Mouse (Mus musculus) forelimb bud, embryonic 11.5 days (tissue): ENCODE results near the gene Insig1.
A peak's percentile ranks its signal among the peaks of the same experiment; 100 is the strongest.

Source experiments
- DNase-seq: peaks from one replicate; pipeline ENCODE4 v3.0.0-alpha.2; 2012; ENCODE audit warnings: low read depth, low spot score

Insig1 gene

DNA sequence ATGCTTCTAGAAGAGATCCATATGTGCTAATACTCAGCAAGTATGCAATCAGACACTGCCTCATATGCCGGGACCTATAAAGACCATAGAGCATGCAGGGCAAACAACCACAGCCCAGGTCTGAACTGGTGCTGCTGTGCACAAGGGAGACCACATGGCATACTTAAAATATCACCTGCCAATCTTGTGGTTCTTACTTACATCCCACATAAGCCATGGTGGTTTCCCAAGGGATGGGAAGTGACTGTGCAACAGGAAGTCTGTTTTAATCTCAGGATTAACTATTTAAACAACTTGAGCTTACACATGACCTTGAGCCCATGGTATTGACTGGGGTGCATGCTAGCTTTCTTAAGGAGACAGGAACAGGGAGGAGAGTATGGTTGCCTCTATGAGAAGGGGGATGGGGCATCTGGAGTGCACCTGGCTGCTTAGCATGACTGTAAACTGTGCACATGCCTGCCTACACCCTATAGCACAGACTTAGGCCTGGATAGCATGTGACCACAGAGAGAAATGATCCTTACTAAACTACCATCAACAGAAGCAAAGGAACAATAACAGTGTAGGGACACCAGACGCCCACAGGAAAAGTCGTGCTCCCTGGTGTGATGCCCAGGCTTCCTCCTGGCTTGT, 7.1 kb upstream of the Insig1 start:
- no peak for DNase-seq

- DNase-seq: no peak
Observed at GRCm38 (mm10) chr5:28065275-28065674, 5.9 kb upstream of the Insig1 start.

DNA sequence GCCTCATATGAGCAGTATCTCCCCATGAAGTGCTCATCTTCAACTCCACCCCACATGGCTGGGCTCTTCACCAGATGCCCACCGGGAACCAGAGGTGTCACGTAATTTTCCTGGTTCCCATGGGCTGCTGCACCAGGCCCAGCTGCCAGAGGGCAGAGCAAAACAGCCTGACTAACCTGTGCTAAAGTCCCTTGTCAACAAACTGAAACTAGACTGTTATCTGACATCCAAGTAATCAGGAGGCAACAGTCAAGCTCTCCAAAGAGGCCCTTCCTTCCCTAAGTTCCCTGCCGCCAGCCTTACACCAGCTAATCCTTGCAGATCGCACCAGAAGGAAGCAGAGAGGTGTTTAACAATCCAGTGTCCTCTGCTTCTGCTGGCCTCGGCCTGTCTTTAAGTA, 4.9 kb upstream of the Insig1 start:
- DNase-seq: no peak

GRCm38 (mm10) chr5:28070149-28070827, 875 bp upstream of the Insig1 start:
- DNase-seq: no peak

- DNase-seq: peak; percentile 89
Observed at GRCm38 (mm10) chr5:28071456-28072223, 477 bp downstream of the Insig1 start.

- no peak for DNase-seq
Observed at GRCm38 (mm10) chr5:28079431-28079830, 8.3 kb downstream of the Insig1 start.

DNA sequence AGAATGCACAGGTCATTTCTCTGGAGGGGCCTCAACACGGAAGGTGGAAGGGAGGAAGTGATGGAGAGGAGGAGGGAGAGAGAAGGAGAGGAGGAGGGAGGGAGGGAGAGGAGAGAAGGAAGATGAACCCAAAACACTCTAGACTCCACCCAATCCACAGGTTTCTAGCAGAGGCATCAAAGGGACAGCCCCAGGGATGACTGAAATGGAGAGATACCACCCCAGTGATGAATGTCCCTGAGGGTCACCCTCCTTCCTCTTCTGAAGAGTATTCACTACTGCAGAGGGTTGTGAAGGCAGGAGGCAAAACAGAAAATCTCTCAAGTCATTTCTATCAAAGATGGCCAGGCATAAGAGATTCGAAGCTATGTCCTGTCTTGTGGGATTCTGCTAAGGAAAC, 10.0 kb downstream of the Insig1 start:
- no peak for DNase-seq

DNA sequence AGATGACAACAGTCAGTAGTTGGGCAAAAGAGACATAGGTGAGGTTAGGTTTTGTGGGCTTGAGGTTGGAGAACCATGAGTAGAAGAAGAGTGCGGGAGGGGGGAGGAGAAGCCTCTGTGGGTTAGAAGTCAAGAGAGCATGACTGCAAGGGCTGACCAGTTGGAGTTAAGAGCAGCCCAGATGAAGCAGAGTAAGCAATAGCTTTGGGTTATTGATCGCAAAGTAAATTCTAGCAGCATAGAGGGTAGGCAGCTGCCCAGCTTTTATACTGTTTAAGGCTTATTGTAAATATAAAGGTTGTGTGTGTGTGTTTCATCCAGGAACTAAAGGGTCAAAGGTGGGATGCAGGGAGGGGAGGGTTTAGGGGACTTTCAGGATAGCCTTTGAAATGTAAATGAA, 10.7 kb downstream of the Insig1 start:
- no peak for DNase-seq

DNA sequence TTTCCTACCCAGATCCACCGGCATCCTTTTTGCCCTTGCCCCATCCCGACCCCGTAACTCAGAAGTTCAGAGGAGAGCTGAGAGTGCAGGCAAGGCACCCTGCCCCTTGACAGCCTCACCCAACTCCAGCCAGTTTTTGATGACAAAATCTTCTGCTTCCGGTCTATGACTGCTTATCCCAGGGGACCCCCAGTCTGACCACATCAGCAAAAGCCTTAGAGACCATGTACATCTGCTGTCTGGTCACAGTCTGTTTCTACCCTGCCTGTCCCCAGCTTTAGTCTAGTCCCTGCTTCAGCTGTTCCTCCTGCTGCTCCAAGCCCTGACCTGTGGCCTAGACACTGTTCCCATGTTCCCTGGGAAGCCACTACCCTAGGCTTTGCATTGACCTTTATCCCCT, 11.1 kb downstream of the Insig1 start:
- no peak for DNase-seq

DNA sequence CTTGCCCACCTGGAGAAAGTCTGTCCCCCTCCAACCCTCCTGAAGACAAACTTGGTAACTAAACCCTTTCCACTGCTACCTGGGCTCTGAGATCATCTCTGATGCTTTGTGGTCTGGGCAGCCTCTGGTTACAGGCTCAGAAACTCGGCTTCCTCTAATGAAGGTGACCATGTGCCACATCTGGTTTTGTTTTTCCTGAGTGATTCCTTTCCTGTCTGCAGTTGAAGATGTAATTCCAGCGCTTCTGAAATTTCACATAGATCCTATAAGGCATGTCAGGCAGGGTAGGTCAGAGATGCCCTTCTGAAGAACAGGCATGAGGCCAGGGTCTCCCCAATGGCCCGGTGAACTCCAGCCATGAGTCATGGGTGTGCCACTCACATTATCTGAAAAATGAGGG, 11.6 kb downstream of the Insig1 start:
- peak; percentile 38 for DNase-seq

- DNase-seq: no peak
Observed at GRCm38 (mm10) chr5:28084743-28085142, 13.6 kb downstream of the Insig1 start.

- DNase-seq: no peak
Observed at GRCm38 (mm10) chr5:28090547-28090946, 19.4 kb downstream of the Insig1 start.

DNA sequence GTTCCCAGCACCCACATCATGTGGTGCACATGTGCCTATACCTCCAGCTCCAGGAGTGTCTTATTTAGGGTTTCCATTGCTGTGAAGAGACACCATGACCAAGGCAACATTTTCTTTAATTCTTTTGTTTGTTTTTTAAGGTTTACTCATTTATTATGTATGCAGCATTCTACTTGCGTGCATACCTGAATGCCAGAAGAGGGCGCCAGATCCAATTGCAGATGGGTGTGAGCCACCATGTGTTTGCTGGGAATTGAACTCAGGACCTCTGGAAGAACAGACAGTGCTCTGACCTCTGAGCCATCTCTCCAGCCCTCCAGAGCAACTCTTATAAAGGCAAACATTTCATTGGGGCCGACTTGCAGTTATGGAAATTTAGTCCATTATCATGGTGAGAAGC, 21.2 kb downstream of the Insig1 start:
- DNase-seq: no peak

- peak; percentile 69 for DNase-seq
Observed at GRCm38 (mm10) chr5:28093874-28094273, 22.7 kb downstream of the Insig1 start.

DNA sequence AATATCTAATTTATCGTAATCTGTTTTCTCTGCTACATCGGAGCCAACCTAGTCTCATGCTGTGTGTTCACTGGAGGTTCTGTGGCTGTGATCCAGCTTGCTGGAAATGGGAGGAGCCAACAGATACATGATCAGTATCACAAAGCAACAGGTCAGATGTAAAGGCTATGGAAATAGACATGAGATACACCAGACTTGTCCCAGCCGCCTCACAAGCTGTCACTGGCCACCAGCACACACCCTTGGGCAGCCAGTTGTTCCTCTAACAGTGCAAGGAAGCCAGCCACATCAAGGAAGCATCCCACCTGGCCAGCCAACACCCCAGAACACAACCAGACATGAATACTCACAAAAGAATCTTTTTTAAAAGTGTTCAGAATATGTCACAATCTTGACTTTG, 23.2 kb downstream of the Insig1 start:
- no peak for DNase-seq

- DNase-seq: no peak
Observed at GRCm38 (mm10) chr5:28094846-28095245, 23.7 kb downstream of the Insig1 start.

DNA sequence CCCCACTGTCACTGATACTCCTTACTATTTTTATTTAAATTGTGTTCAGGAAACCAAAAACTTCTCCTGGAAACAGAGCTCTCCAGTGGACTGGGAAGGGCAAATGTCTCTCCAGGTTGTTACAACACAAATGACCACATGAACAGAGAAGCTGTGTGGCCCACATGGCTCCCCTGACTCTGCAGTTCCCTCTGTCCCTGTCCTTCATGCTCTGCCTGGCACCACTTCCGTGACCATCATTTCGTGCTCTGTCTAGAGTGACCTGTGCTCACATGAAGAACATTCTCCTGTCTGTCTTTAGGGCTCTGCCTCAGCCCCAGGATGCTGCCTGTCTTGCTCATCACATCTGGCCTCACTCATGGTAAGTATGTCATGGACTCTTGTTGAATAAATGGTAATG, 24.5 kb downstream of the Insig1 start:
- no peak for DNase-seq

GRCm38 (mm10) chr5:28106966-28107365, 35.8 kb downstream of the Insig1 start:
- DNase-seq: no peak

DNA sequence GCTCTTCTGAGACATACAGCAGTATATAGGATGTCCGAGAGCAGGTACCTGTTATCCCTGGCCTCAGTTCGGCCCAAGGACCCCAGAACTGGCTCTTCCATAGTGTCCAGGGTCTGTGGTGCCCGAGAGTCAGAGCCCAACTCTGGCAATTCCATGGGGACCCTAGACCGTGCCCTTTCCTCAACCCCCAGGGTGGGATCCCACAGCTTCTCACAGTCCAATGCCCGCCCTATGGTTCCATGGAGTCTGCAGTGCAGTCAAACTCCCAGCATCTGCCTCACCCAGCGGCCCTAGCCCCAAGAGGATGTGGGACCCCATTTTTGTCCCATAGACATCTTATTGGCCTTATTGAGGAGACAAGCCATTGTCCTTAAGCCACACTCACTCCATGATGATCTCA, 36.8 kb downstream of the Insig1 start:
- no peak for DNase-seq

DNA sequence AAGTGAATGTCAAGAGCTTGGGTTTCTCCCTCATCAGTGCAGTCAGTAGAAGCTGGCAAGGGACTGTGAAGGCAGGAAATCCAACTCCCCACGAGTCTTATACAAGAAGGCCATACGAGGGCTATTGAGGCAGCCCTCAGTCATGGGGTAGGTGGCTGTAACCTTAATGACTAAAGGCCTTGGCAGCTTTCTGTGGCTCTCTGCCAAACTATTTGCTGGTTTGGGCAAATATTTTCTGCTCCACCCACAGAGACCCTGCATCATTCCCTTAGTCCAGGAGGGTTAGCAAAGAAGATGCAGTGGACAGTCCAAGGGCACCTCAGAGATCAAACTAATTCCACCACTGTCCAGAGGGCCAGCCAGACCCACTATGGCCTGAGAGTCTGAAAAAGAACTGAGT, 39.7 kb downstream of the Insig1 start:
- no peak for DNase-seq

DNA sequence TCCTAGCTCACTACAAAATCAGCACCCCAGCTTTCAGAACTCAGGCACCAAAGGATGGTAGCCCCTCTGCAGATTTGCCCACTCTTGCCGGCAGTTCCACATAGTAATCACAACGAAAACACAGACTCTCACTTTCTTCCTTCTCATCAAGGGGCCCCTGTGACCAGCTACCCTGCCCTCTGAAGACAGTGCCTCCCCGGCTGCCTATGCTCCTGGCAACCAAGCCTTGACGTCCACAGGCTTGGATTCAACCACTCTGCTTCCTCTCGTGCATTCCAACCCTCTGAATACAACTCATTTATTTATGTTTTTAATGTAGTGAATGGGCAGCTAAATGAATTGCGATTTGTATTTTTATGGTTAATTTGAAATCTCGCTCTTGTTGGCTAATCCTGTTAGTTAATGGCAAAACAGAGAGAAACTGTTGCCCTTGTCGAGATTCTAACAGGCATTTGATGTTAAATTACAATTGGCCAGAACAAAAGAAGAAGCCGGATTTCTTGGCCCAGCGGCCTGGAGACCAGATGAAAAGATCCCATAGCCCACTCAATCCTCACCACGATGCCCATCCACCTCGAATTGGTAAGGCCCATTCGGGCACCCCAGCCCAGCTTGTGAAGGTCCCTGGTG, 46.2 kb downstream of the Insig1 start:
- no peak for DNase-seq

GRCm38 (mm10) chr5:28117882-28118530, 46.8 kb downstream of the Insig1 start:
- DNase-seq: peak; percentile 31
